Mouse (Mus musculus): ENCODE data around the gene Upb1.

DNA sequence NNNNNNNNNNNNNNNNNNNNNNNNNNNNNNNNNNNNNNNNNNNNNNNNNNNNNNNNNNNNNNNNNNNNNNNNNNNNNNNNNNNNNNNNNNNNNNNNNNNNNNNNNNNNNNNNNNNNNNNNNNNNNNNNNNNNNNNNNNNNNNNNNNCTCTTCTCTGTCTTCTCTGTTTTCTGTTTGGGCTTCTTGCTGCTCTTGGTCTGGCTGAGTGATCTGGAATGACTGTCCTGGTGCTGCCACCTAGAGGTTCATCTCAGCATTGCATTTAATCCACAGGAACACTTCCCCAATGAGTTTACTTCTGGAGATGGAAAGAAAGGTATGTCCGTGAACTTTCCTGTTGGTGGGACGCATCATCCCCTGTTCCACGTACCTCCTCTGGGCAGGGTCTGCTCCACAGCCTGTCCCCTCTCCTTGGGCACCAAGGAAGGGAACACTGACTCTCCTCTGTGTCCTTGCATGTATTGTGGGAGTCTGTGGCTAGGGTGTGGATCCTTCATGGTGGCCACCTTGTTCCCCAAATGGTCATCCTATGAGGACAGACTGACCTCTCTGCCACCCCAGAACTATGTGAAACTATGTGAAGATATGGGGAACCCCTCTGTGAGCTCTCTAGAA is 35.8 kb downstream of the Upb1 start:
- TF ChIP-seq CTCF (IDR thresholded peaks at IDR 0.05; ENCODE audit: insufficient read depth, low read depth, low read length) (no peak), POLR2A (IDR thresholded peaks at IDR 0.05; ENCODE audit: insufficient read depth, low read depth, low read length) (no peak)
